Mouse (Mus musculus) sigmoid colon, adult 10 weeks (tissue): Measurements from ENCODE around the gene Gm47985. TPM values are rescaled to one million over a fixed set of nuclear protein-coding genes. Genes with fewer than 3 reads are reported as not detected.

Source experiments
- polyA plus RNA-seq: library from polyadenylated mRNA; stranded (reverse); fragments of 350-450 nt; fragmentation: Illumina TruSeq; extraction: RNeasy Lipid Tissue Mini Kit (QIAGEN cat#74804); gene quantifications from one replicate; pipeline ENCODE4 v1.2.3, GENCODE M21; 2014; ENCODE audit warnings: low read depth, low replicate concordance

Gm47985 gene
- polyA plus RNA-seq = not detected

GRCm38 (mm10) chr1:151182266-151182665 is at the start of gene Gm47985:
Gene Gm47985, plus strand, starts transcription at chr1:151182537.

GRCm38 (mm10) chr1:151192075-151192474 is 9.7 kb downstream of the Gm47985 start, which contains the start of gene Gm8947:
Gene Gm8947, plus strand, starts transcription at chr1:151192376.

GRCm38 (mm10) chr1:151198120-151198519 is 15.8 kb downstream of the Gm47985 start, which contains the start of gene Gm47995:
Gene Gm47995, plus strand, starts transcription at chr1:151198448.

GRCm38 (mm10) chr1:151203818-151204217 is 21.5 kb downstream of the Gm47985 start, which contains the start of gene 3110040M04Rik:
Gene 3110040M04Rik, plus strand, starts transcription at chr1:151204121.

GRCm38 (mm10) chr1:151209824-151210355 is 27.6 kb downstream of the Gm47985 start, which contains the start of gene Gm47996:
Gene Gm47996, plus strand, starts transcription at chr1:151210131.

Other genes with a start within 250 kb of the Gm47985 start
- gene Hmcn1, start 189.1 kb upstream of the Gm47985 start, polyA plus RNA-seq = 9.6 TPM
- gene Gm8947, start 9.8 kb downstream of the Gm47985 start, polyA plus RNA-seq = not detected
- not detected for gene Gm47995, start 15.9 kb downstream of the Gm47985 start, polyA plus RNA-seq
- gene 3110040M04Rik, start 21.6 kb downstream of the Gm47985 start, polyA plus RNA-seq = not detected
- not detected for gene Gm47996, start 27.6 kb downstream of the Gm47985 start, polyA plus RNA-seq
- 1,520 TPM for gene Ivns1abp, start 161.9 kb downstream of the Gm47985 start, polyA plus RNA-seq
- gene Swt1, start 245.9 kb downstream of the Gm47985 start, polyA plus RNA-seq = 72.2 TPM
- 53.4 TPM for gene Trmt1l, start 246.0 kb downstream of the Gm47985 start, polyA plus RNA-seq